Mouse (Mus musculus) layer of hippocampus, postnatal 36 days (tissue): ENCODE measurements around the gene Aff3. TPM values are rescaled to one million over a fixed set of nuclear protein-coding genes. Genes with fewer than 3 reads are reported as not detected.
A peak's percentile ranks its signal among the peaks of the same experiment; 100 is the strongest.

ENCODE experiments used
- DNase-seq, 2 experiments: peaks; one replicate each; pipeline ENCODE4 v3.0.0; 2022
- total RNA-seq, 2 experiments: library from RNA; stranded (reverse); gene quantifications; 2 replicates each; pipeline ENCODE4 v1.2.3; 2021

Aff3 gene
- total RNA-seq, 2 experiments from 2014 or later, result 99.4 to 119 TPM

GRCm38 (mm10) chr1:38594766-38595165, 70.0 kb downstream of the Aff3 start:
- no peak for DNase-seq

- no peak for DNase-seq
These were observed 73.6 kb downstream of the Aff3 start for GRCm38 (mm10) chr1:38591194-38591593.

GRCm38 (mm10) chr1:38588741-38589140, 76.0 kb downstream of the Aff3 start:
- DNase-seq, result no peak

- DNase-seq, result no peak
These were observed 82.4 kb downstream of the Aff3 start for GRCm38 (mm10) chr1:38582328-38582727.

GRCm38 (mm10) chr1:38580572-38580971, 84.2 kb downstream of the Aff3 start:
- DNase-seq, result no peak

GRCm38 (mm10) chr1:38578339-38578738, 86.4 kb downstream of the Aff3 start:
- DNase-seq, result no peak

- no peak for DNase-seq
These were observed 97.0 kb downstream of the Aff3 start for GRCm38 (mm10) chr1:38567791-38568190.

- DNase-seq, result no peak
These were observed 98.6 kb downstream of the Aff3 start for GRCm38 (mm10) chr1:38566101-38566678.

- no peak for DNase-seq
These were observed 99.4 kb downstream of the Aff3 start for GRCm38 (mm10) chr1:38565295-38565777.

GRCm38 (mm10) chr1:38562397-38563199, 102.2 kb downstream of the Aff3 start:
- DNase-seq, result no peak

- no peak for DNase-seq
These were observed 103.4 kb downstream of the Aff3 start for GRCm38 (mm10) chr1:38561331-38561730.

GRCm38 (mm10) chr1:38560666-38561065, 104.1 kb downstream of the Aff3 start:
- DNase-seq, result no peak

GRCm38 (mm10) chr1:38557615-38558014, 107.1 kb downstream of the Aff3 start:
- no peak for DNase-seq

- no peak for DNase-seq
These were observed 110.2 kb downstream of the Aff3 start for GRCm38 (mm10) chr1:38554546-38554945.

GRCm38 (mm10) chr1:38553090-38553489, 111.7 kb downstream of the Aff3 start:
- DNase-seq, result no peak

GRCm38 (mm10) chr1:38550579-38550978, 114.2 kb downstream of the Aff3 start:
- DNase-seq, result no peak

GRCm38 (mm10) chr1:38548671-38549661, 115.8 kb downstream of the Aff3 start:
- no peak for DNase-seq

GRCm38 (mm10) chr1:38547685-38548084, 117.1 kb downstream of the Aff3 start:
- no peak for DNase-seq

GRCm38 (mm10) chr1:38546696-38547095, 118.1 kb downstream of the Aff3 start:
- no peak for DNase-seq

- peak; percentile 32 to 43 for DNase-seq
These were observed 119.3 kb downstream of the Aff3 start for GRCm38 (mm10) chr1:38545282-38545945.

- DNase-seq, result no peak
These were observed 120.3 kb downstream of the Aff3 start for GRCm38 (mm10) chr1:38544501-38544900.

GRCm38 (mm10) chr1:38541536-38541935, 123.2 kb downstream of the Aff3 start:
- DNase-seq, result no peak
